Mouse (Mus musculus) embryo, embryonic 9.5 days (tissue): ENCODE measurements around the gene Klk15.
"Not testable (repeated sequence)": the region's sequence is repeated elsewhere in the genome, so short reads cannot be mapped to it uniquely, and the experiment has no call there.

Experiments used
- DNase-seq: peaks from one replicate; pipeline ENCODE4 v3.0.0-alpha.2; 2017; ENCODE audit errors: extremely low spot score

Gene Klk15

DNA sequence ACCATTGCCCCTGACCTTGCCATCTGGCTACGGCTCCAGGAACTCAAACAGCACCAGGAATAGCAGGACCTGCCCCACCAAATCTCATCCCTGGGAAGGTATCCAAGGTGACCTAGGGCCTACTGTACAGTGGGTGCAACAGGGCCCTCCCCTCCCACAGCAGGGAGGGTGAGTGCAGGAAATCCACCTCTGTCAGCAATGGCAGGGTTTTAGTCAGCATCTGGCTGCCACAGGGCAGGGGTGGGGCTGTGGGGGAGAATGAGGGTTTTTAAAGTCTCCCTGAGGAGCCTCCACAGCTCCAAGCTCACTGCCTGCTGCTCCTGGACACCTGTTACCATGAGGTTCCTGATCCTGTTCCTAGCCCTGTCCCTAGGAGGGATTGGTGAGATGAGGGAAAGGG lies 42.2 kb downstream of the Klk15 start, which contains the start of gene Klk1b9:
Gene Klk1b9, plus strand, starts transcription at position 301 of the 400 bp plus-strand sequence.
- DNase-seq = not testable (repeated sequence)

GRCm38 (mm10) chr7:43985657-43986056 lies 52.1 kb downstream of the Klk15 start:
- no peak for DNase-seq
